8 mouse cellular contexts compared by ENCODE assay signal in genomic region chr11:120948861-120949851, GRCm38 (mm10). TPM values are rescaled to one million over a fixed set of nuclear protein-coding genes. Genes with fewer than 3 reads are reported as not detected.
DNase-seq lines count a peak whose midpoint lies in the region; ATAC-seq and TF ChIP-seq lines count a peak whose summit lies in the region.

No protein-coding gene starts in this region.

- peaks cover 25% of the 10 kb centered on the region for H3K27me3 ChIP-seq in forebrain, embryonic 15.5 days
- H3K27me3 ChIP-seq in hindbrain, embryonic 15.5 days: peaks cover 33% of the 10 kb centered on the region
- H3K27me3 ChIP-seq in lung, embryonic 14.5 days (ENCODE audit: insufficient read depth, low read length): no peaks in the 10 kb centered on the region

- no peaks in the 10 kb centered on the region for H3K9me3 ChIP-seq in forebrain, embryonic 15.5 days
- no peaks in the 10 kb centered on the region for H3K9me3 ChIP-seq in hindbrain, embryonic 15.5 days
- no peaks in the 10 kb centered on the region for H3K9me3 ChIP-seq in lung, embryonic 14.5 days (ENCODE audit: low read depth, low read length)

- H3K4me1 ChIP-seq in forebrain, embryonic 15.5 days: peaks cover 28% of the 10 kb centered on the region
- H3K4me1 ChIP-seq in hindbrain, embryonic 15.5 days (replicated peaks): peaks cover 33% of the 10 kb centered on the region
- H3K4me1 ChIP-seq in lung, embryonic 14.5 days (ENCODE audit: insufficient read depth): peaks cover 15% of the 10 kb centered on the region

- 2% methylated on average over 75 of the region's 75 CpGs for WGBS in forebrain, embryonic 15.5 days
- WGBS in hindbrain, embryonic 15.5 days: 1% methylated on average over 71 of the region's 75 CpGs
- WGBS in lung, embryonic 14.5 days: 2% methylated on average over 74 of the region's 75 CpGs

- no peak overlapping the region for H3K27ac ChIP-seq in forebrain, embryonic 15.5 days (replicated peaks)
- no peak overlapping the region for H3K27ac ChIP-seq in hindbrain, embryonic 15.5 days (replicated peaks)
- peak overlapping the region; percentile 69; the same call in 1 of the 2 replicates for H3K27ac ChIP-seq in lung, embryonic 14.5 days (ENCODE audit: low read depth)

- H3K9ac ChIP-seq in forebrain, embryonic 15.5 days (replicated peaks): peak overlapping the region; percentile 32; the same call in 1 of the 2 replicates
- peak overlapping the region; percentile 19; the same call in 1 of the 2 replicates for H3K9ac ChIP-seq in hindbrain, embryonic 15.5 days
- H3K9ac ChIP-seq in lung, embryonic 14.5 days: peak overlapping the region; percentile 71

- H3K4me3 ChIP-seq in forebrain, embryonic 15.5 days: peak overlapping the region; percentile 38
- peak overlapping the region; percentile 42 for H3K4me3 ChIP-seq in hindbrain, embryonic 15.5 days
- H3K4me3 ChIP-seq in lung, embryonic 14.5 days (ENCODE audit: low read depth, low read length): peak overlapping the region; percentile 62

- H3K4me2 ChIP-seq in forebrain, embryonic 15.5 days (replicated peaks): peak overlapping the region; percentile 53
- peak overlapping the region; percentile 66 for H3K4me2 ChIP-seq in hindbrain, embryonic 15.5 days
- H3K4me2 ChIP-seq in lung, embryonic 14.5 days: peak overlapping the region; percentile 85

- DNase-seq in Muller cell, postnatal 12 days (ENCODE audit: inconsistent ontology term): peak; percentile 43
- peak; percentile 83 for DNase-seq in lung, embryonic 14.5 days
- DNase-seq in cerebellum, adult 18-20 months: no peak

- no peaks in the 10 kb centered on the region for H3K36me3 ChIP-seq in forebrain, embryonic 15.5 days
- H3K36me3 ChIP-seq in hindbrain, embryonic 15.5 days: no peaks in the 10 kb centered on the region
- H3K36me3 ChIP-seq in lung, embryonic 14.5 days (ENCODE audit: insufficient read depth): 0 out of 2 replicates have a peak, but pooled peaks cover 7% of the 10 kb centered on the region

- peak; percentile 58 for ATAC-seq in CD4-positive, CD25-positive, alpha-beta regulatory T cell, adult 4 months
- ATAC-seq in forebrain, embryonic 15.5 days (replicated peaks): 0 out of 2 replicates have a peak, but pooled peaks have one; percentile 10
- ATAC-seq in hindbrain, embryonic 15.5 days (ENCODE audit: low FRiP score, low read depth): no peak
- peak; percentile 32 for ATAC-seq in lung, embryonic 14.5 days (ENCODE audit: insufficient read depth)
- peak; percentile 21; the same call in 1 of the 2 replicates for ATAC-seq in neutrophil, adult 5-6 weeks (ENCODE audit: extremely low read depth, insufficient number of reproducible peaks, low FRiP score, poor library complexity, severe bottlenecking)
- no peak for ATAC-seq in erythroid progenitor cell, adult 5-6 weeks (replicated peaks; ENCODE audit: low FRiP score, poor library complexity, severe bottlenecking)

- no peak for TF ChIP-seq CTCF in lung, embryonic 14.5 days (IDR thresholded peaks at IDR 0.05; ENCODE audit: low read depth)

RNA-seq across cellular contexts. Expression of gene Slc16a3, which starts 0.9 kb away (rescaled TPM):
- polyA plus RNA-seq in CD4-positive, CD25-positive, alpha-beta regulatory T cell, adult 4 months (2017; shearing (Covaris generic)): 1 to 10 TPM; 3.5 to 5.3 TPM
- 9.1 and 9.6 TPM in 2 replicates for polyA plus RNA-seq in forebrain, embryonic 15.5 days (2015; fragmentation: Nextera tagmentation; extraction: Ambion mirVana)
- polyA plus RNA-seq in hindbrain, embryonic 15.5 days (2015; fragmentation: Nextera tagmentation; extraction: Ambion mirVana): 10.4 and 10.9 TPM in 2 replicates
- polyA plus RNA-seq in lung, embryonic 14.5 days (2014; fragmentation: Nextera tagmentation; extraction: Ambion mirVana): 37.7 and 39.3 TPM in 2 replicates
- 216 and 232 TPM in 2 replicates for total RNA-seq in neutrophil, adult 5-6 weeks (2017)
- total RNA-seq in erythroid progenitor cell, adult 5-6 weeks (2015; ENCODE audit: low replicate concordance): 4.7 and 5.4 TPM in 2 replicates
- total RNA-seq in erythroid progenitor cell, adult 5-6 weeks (2017; ENCODE audit: low replicate concordance): 0.98 and 3.3 TPM in 2 replicates

RNA-seq across cellular contexts. Expression of gene Ccdc57, which starts 16.5 kb away (rescaled TPM):
- polyA plus RNA-seq in CD4-positive, CD25-positive, alpha-beta regulatory T cell, adult 4 months (2017; shearing (Covaris generic)): 1 to 10 TPM in 1 of 2 experiments, under 1 TPM in 1; 0.12 to 1.1 TPM
- polyA plus RNA-seq in forebrain, embryonic 15.5 days (2015; fragmentation: Nextera tagmentation; extraction: Ambion mirVana): 6.7 and 7.0 TPM in 2 replicates
- 5.7 and 6.1 TPM in 2 replicates for polyA plus RNA-seq in hindbrain, embryonic 15.5 days (2015; fragmentation: Nextera tagmentation; extraction: Ambion mirVana)
- 6.3 and 7.2 TPM in 2 replicates for polyA plus RNA-seq in lung, embryonic 14.5 days (2014; fragmentation: Nextera tagmentation; extraction: Ambion mirVana)
- 3.5 and 4.7 TPM in 2 replicates for total RNA-seq in neutrophil, adult 5-6 weeks (2017)
- total RNA-seq in erythroid progenitor cell, adult 5-6 weeks (2015; ENCODE audit: low replicate concordance): 6.7 and 11.2 TPM in 2 replicates
- total RNA-seq in erythroid progenitor cell, adult 5-6 weeks (2017; ENCODE audit: low replicate concordance): 12.1 and 13.5 TPM in 2 replicates

RNA-seq across cellular contexts. Expression of gene Csnk1d, which starts 42.0 kb away (rescaled TPM):
- polyA plus RNA-seq in CD4-positive, CD25-positive, alpha-beta regulatory T cell, adult 4 months (2017; shearing (Covaris generic)): 10 to 100 TPM; 50.4 to 78.2 TPM
- 145 and 157 TPM in 2 replicates for polyA plus RNA-seq in forebrain, embryonic 15.5 days (2015; fragmentation: Nextera tagmentation; extraction: Ambion mirVana)
- 147 and 149 TPM in 2 replicates for polyA plus RNA-seq in hindbrain, embryonic 15.5 days (2015; fragmentation: Nextera tagmentation; extraction: Ambion mirVana)
- polyA plus RNA-seq in lung, embryonic 14.5 days (2014; fragmentation: Nextera tagmentation; extraction: Ambion mirVana): 82.5 and 89.8 TPM in 2 replicates
- total RNA-seq in neutrophil, adult 5-6 weeks (2017): 89.3 and 108 TPM in 2 replicates
- total RNA-seq in erythroid progenitor cell, adult 5-6 weeks (2015; ENCODE audit: low replicate concordance): 7.6 and 27.7 TPM in 2 replicates
- total RNA-seq in erythroid progenitor cell, adult 5-6 weeks (2017; ENCODE audit: low replicate concordance): 17.3 and 26.2 TPM in 2 replicates

Comparison
In these comparisons a context has a peak if more than half of its experiments do, and no peak if none do; other contexts are left out.
1. ATAC-seq: peak in CD4-positive, CD25-positive, alpha-beta regulatory T cell, adult 4 months (single experiment), forebrain, embryonic 15.5 days (single experiment), lung, embryonic 14.5 days (single experiment) and neutrophil, adult 5-6 weeks (single experiment); none in hindbrain, embryonic 15.5 days (single experiment) and erythroid progenitor cell, adult 5-6 weeks (single experiment).
2. DNase-seq: peak in Muller cell, postnatal 12 days (single experiment) and lung, embryonic 14.5 days (single experiment); none in cerebellum, adult 18-20 months (0 of 2).
3. H3K9ac ChIP-seq: peak in every context shown above with its lines; median percentile 71 in lung, embryonic 14.5 days; 32 in forebrain, embryonic 15.5 days; 19 in hindbrain, embryonic 15.5 days.
4. Peak in every context shown above with its lines, with median percentiles within 50 percentile points of each other: H3K4me2 ChIP-seq and H3K4me3 ChIP-seq.